Mouse (Mus musculus) right cerebral cortex, postnatal 25 days (tissue): ENCODE data around the gene D630003M21Rik.
A peak's percentile ranks its signal among the peaks of the same experiment; 100 is the strongest.

Source experiments
- DNase-seq: peaks from one replicate; pipeline ENCODE4 v3.0.0; 2022

D630003M21Rik gene

DNA sequence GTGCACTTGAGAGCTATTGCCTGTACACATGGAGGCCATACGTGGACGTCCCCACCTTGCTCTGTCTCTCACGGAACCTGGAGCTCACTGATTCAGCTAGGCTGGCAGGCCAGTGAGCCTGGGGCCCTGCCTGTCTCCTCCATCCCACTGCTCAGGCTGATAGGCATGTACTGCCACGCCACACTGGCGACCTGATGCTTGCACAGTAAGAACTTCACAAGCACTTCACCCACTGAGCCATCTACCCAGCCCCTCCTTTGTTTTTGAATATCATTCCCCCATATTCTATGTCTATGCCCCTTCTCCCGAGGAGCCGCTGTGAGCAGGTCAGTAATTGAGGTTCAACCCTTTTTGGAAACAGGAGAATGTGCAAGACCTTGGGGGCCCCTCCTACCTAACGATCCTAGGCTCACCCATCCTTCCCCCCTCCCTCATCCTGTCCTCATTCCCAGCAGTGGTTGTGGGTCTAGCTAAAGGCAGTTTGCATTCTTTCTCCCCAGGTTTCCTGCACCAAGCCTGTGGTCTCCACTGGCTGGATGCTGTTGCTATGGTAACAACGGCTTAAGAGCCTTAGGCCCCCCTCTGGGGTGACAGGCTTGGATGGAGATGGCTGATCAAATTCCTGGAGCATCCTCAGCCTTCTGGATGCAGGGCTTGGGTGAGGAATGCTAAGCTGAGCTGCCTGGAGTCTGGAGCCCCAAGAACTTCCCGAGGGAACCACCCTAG, 35.2 kb downstream of the D630003M21Rik start:
- DNase-seq = no peak

DNA sequence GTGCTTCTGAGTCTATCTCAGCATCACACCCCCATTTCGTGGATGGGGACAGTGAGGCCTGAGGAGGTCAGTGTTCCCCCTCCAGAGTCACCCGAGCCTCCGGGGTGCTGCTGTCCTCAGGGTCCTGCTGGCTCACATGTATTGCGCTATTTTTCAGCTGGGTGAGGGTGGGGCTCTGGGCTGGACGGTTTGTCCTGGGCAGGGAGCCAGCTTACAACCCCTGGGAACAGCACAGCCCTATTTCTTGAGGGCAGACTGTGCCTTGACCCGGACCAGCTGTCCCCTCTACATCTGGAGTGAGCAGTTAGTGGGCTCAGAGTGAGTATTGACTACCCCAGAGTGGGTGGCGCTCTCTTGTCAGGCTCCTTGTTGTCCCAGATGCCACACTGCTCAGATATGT, 37.9 kb downstream of the D630003M21Rik start:
- no peak for DNase-seq

DNA sequence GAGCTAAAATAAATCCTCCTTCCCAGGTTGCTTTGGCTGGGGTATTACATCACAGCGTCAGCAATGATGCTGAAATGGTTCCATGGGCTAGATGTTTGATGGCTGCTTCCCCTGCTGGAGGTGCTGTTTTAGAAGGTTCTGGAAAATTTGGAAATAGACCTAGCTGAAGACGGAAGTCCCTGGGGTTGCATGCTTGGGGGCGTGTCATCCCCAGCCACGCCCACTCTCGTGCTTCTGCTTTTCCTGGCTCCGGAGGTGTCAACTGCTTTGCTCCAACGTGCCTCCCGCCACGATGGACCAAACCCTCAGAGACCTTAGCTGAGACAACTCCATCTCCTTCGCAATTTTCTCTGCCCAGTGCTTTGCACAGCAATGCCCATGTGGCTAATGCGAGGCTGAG, 39.6 kb downstream of the D630003M21Rik start:
- DNase-seq = no peak

DNA sequence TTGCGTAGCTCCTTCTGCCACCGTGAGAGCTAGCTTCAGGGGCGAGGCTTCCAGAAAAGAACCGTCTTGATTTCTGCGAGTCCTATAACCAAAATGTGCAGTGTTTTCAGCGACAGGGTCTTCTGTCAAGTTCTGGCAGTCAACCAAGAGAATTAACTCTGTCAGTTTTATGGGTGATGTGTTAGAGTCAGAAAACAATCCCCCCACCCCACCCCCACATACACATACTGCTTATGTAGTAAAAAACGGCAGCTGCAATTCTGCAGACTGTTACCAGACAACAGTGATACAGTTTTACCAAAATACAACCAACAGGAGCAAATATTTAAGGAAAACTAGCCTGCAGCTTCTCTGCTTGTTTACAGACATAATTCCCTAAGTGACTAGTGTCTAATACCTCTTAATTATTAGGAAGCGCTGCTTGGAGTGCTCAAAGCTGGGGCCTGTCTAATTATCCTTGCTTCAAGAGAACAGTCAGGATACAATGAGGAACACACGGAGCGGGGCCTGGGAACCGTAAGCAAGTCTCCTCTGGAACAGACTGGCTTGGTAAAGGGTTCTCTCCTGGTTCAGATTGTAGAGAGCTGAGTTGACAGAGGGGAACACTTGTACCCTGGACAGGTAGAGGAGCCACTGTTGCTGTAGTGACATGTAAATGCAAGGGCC, 42.7 kb downstream of the D630003M21Rik start:
- no peak for DNase-seq

- DNase-seq = no peak
These were observed 45.8 kb downstream of the D630003M21Rik start for GRCm38 (mm10) chr2:158183266-158183665.

DNA sequence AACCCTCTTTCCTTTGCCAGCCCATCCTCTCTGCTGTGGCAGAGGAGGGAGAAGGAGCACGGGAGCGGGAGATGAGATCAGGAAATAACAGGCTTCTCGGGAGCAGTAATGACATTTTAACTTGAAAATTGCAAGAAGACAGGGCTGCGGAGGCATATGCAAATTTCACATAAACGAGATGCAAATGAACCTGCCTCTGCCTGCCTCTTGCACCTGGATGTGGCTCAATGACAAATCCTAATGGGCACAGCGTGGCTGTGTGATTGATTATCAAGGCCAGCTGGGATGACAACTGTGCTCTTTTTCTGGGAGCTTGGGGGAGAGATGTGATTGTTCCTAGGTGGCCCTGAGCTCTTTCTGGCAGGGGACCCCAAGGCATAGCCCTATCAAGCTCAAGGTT, 47.1 kb downstream of the D630003M21Rik start:
- DNase-seq = no peak

DNA sequence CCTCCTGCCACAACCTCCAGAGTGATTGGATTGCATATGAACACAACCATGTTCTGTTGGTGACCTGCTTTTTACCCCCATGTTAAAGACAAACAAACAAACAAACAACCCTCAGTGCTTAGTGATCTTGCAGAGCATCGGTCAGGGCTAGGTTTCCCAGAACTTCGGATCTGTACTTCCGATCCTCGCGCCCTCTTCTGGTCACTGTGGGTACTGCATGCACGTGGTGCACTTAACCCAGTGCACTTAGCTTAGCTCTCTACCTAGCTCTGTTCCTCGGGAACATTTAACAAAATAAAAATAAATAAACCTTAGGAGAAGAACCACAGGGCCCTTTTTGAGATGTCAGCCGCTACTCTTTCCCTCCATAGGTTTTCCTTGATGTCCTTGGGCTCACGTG, 48.2 kb downstream of the D630003M21Rik start:
- no peak for DNase-seq

- DNase-seq = no peak
These were observed 49.5 kb downstream of the D630003M21Rik start for GRCm38 (mm10) chr2:158179370-158180111.

GRCm38 (mm10) chr2:158178696-158179369, 50.2 kb downstream of the D630003M21Rik start:
- peak; percentile 25 for DNase-seq

DNA sequence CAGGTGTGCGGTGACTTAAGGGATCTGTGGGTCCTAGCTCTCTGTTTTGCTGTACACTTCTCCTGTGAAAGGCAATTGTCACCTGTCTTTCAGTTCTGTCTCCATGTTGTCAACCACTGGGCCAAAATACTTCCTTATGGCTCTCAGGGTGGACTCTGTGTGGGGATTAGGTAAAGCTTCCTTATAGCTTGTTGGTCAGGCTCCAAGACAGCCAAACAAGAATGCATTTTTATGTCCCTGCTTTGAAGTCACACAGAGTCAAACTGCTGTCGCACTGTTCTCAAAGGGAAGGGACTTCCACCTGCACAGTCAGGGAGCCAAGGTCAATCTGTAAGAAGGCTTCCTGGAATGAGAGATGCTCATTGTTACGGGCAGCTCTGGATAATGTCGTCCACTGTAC, 50.9 kb downstream of the D630003M21Rik start:
- no peak for DNase-seq

- no peak for DNase-seq
These were observed 51.4 kb downstream of the D630003M21Rik start for GRCm38 (mm10) chr2:158177574-158177973.

DNA sequence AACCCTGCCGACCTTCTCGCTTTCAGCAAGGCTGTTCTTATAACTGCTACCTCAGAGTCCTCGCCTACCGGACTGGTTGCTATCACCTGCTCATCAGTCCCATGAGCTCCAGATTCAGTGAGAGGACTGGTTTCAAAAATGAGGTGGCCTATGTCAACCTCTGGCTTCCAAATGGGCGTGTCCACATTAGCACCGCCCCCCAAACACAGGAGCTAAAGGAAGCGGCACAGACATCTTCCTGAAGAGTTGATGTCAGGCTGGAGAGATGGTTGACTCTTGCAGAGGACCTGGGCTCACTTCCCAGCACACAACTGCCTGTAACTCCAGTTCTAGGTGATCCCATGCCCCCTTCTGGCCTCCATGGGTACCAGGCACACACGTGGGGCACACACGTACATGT, 52.3 kb downstream of the D630003M21Rik start:
- no peak for DNase-seq

- no peak for DNase-seq
These were observed 53.6 kb downstream of the D630003M21Rik start for GRCm38 (mm10) chr2:158175433-158175832.

DNA sequence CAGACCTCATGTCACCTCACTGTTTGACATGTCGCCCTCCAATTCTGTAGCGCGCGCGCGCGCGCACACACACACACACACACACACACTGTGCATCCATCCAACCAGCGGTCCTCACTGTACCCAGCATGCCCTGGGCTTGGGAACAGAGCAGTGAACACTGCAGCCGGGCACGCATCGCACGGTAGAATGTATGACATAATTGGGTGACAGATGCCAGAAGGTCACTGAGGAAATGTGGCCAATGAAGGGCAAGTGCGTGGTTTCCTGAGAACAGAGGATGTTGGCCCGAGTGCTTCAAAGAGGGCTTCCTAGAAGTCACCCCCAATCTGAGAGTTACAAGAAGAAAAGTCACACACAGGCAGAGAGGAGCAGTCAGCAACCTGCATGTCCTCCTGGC, 54.1 kb downstream of the D630003M21Rik start:
- DNase-seq = no peak

DNA sequence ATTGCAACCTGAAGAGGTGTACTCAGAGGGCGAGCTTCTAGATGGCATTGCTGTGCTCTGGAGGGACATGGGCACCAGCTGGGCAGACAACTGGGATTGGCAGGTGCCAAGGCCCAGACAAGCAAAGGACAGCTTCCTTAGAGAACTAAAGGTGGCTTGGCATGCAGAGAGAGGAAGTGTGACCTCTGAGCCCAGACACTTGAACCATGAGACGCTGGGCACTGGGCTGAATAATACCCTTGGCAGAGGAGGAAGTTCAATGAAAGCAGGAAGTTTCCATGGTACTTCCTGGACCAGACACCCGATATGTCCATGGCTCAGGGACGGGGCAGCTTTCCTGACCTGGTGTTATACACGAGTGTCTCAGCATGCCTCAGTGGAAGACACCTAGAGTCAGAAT, 54.6 kb downstream of the D630003M21Rik start:
- DNase-seq = no peak

- no peak for DNase-seq
These were observed 58.6 kb downstream of the D630003M21Rik start for GRCm38 (mm10) chr2:158170394-158170793.

- no peak for DNase-seq
These were observed 59.3 kb downstream of the D630003M21Rik start for GRCm38 (mm10) chr2:158169771-158170170.

GRCm38 (mm10) chr2:158169351-158169750, 59.7 kb downstream of the D630003M21Rik start:
- DNase-seq = no peak

GRCm38 (mm10) chr2:158168741-158169211, 60.2 kb downstream of the D630003M21Rik start:
- DNase-seq = no peak

- no peak for DNase-seq
These were observed 61.4 kb downstream of the D630003M21Rik start for GRCm38 (mm10) chr2:158167496-158168205.

- DNase-seq = no peak
These were observed 62.4 kb downstream of the D630003M21Rik start for GRCm38 (mm10) chr2:158166628-158167027.

- DNase-seq = no peak
These were observed 63.2 kb downstream of the D630003M21Rik start for GRCm38 (mm10) chr2:158165776-158166175.
